Mouse (Mus musculus): ENCODE measurements around the gene Cacnb4.

Cacnb4 gene

GRCm38 (mm10) chr2:52461206-52461967, 215.2 kb downstream of the Cacnb4 start:
- no peak for DNase-seq

GRCm38 (mm10) chr2:52455606-52456479, 220.8 kb downstream of the Cacnb4 start:
- no peak for DNase-seq

GRCm38 (mm10) chr2:52449818-52450217, 226.8 kb downstream of the Cacnb4 start:
- no peak for DNase-seq

GRCm38 (mm10) chr2:52448916-52449315, 227.7 kb downstream of the Cacnb4 start:
- DNase-seq: no peak

GRCm38 (mm10) chr2:52446648-52447047, 230.0 kb downstream of the Cacnb4 start:
- DNase-seq: no peak

GRCm38 (mm10) chr2:52442125-52442524, 234.5 kb downstream of the Cacnb4 start:
- DNase-seq: no peak

- no peak for DNase-seq
Measured at GRCm38 (mm10) chr2:52440420-52441015, 236.1 kb downstream of the Cacnb4 start.

- DNase-seq: no peak
Measured at GRCm38 (mm10) chr2:52438437-52438836, 238.2 kb downstream of the Cacnb4 start.

GRCm38 (mm10) chr2:52438013-52438412, 238.6 kb downstream of the Cacnb4 start:
- no peak for DNase-seq

- DNase-seq: no peak
Measured at GRCm38 (mm10) chr2:52435919-52436632, 240.6 kb downstream of the Cacnb4 start.

- DNase-seq: no peak
Measured at GRCm38 (mm10) chr2:52433365-52433764, 243.3 kb downstream of the Cacnb4 start.

GRCm38 (mm10) chr2:52427383-52427782, 249.2 kb downstream of the Cacnb4 start:
- DNase-seq: no peak

GRCm38 (mm10) chr2:52426041-52426440, 250.6 kb downstream of the Cacnb4 start:
- DNase-seq: no peak

- DNase-seq: no peak
Measured at GRCm38 (mm10) chr2:52425523-52425795, 251.2 kb downstream of the Cacnb4 start.

GRCm38 (mm10) chr2:52424747-52425522, 251.7 kb downstream of the Cacnb4 start, which contains the start of gene Arl5a:
Gene Arl5a, minus strand, starts transcription at chr2:52424901.
- DNase-seq: peak; percentile 97 to 98

GRCm38 (mm10) chr2:52424248-52424728, 252.3 kb downstream of the Cacnb4 start:
- DNase-seq: peak in 1 of 2 experiments; percentile 58

- no peak for DNase-seq
Measured at GRCm38 (mm10) chr2:52423611-52424247, 252.9 kb downstream of the Cacnb4 start.

GRCm38 (mm10) chr2:52422871-52423610, 253.6 kb downstream of the Cacnb4 start:
- DNase-seq: no peak

GRCm38 (mm10) chr2:52421197-52421596, 255.4 kb downstream of the Cacnb4 start:
- no peak for DNase-seq

GRCm38 (mm10) chr2:52420001-52420710, 256.5 kb downstream of the Cacnb4 start:
- DNase-seq: no peak
